Mouse (Mus musculus): Measurements from ENCODE around the gene 9930111J21Rik2.
"Not testable (repeated sequence)": the region's sequence is repeated elsewhere in the genome, so short reads cannot be mapped to it uniquely, and the experiment has no call there.

The 9930111J21Rik2 gene

GRCm38 (mm10) chr11:49076001-49076757 lies 25.1 kb upstream of the 9930111J21Rik2 start, which contains the start of gene Ifi47:
TSS of gene Ifi47 (plus strand) at chr11:49076587.
- not testable (repeated sequence) for DNase-seq (ENCODE audit: low spot score)

- no peak for DNase-seq (ENCODE audit: low spot score)
Observed at GRCm38 (mm10) chr11:49068358-49068757, 17.3 kb upstream of the 9930111J21Rik2 start.

GRCm38 (mm10) chr11:49063713-49064469 lies 12.8 kb upstream of the 9930111J21Rik2 start, which contains the start of gene Tgtp2:
TSS of gene Tgtp2 (minus strand) at chr11:49064206.
- DNase-seq (ENCODE audit: low spot score): not testable (repeated sequence)

DNA sequence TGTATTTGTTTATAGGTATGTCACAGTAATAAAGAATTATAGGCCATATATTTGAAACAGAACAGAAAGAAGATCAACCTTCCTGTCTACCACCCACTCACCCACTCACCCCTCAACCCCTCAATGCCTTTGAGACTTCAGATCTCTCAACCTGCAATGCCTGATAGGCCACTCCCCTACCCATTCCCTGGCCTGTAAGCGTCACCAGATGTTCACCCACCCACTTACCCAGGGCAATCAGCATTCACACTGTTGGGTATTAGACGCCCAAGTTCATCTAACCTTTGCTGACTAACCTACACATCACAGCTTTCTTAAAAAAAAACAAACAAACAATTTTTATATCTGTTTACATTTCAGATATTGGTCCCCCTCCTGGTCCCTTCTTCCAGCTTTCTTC lies 10.8 kb upstream of the 9930111J21Rik2 start:
- not testable (repeated sequence) for DNase-seq (ENCODE audit: low spot score)

- not testable (repeated sequence) for DNase-seq (ENCODE audit: low spot score)
Observed at GRCm38 (mm10) chr11:49060061-49060460, 9.0 kb upstream of the 9930111J21Rik2 start.

GRCm38 (mm10) chr11:49051894-49052293 lies 852 bp upstream of the 9930111J21Rik2 start:
- DNase-seq (ENCODE audit: low spot score): not testable (repeated sequence)

- DNase-seq (ENCODE audit: low spot score): not testable (repeated sequence)
Observed at GRCm38 (mm10) chr11:49050064-49050463, 978 bp downstream of the 9930111J21Rik2 start.

- DNase-seq (ENCODE audit: low spot score): not testable (repeated sequence)
Observed at GRCm38 (mm10) chr11:49012074-49012473, 39.0 kb downstream of the 9930111J21Rik2 start.

DNA sequence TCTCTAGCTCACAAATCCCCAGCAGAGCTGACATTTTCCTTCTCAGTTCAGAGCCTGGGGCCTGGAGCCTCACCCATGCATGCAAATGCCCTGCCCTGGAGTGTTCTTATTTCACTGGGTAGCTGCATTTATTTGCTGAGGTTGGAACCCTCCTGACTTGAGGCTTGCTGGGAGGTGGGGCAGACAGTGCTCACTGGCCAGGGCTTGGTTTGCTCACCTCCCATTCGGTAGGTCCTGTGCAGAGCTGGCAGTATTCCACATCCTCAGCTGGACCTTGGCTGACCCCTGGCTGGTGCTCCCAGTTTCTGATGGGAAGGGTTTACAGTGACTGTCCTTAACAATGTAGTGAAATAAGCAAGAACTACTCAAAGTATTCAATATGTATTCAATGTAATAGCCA lies 44.3 kb downstream of the 9930111J21Rik2 start:
- DNase-seq (ENCODE audit: low spot score): not testable (repeated sequence)

DNA sequence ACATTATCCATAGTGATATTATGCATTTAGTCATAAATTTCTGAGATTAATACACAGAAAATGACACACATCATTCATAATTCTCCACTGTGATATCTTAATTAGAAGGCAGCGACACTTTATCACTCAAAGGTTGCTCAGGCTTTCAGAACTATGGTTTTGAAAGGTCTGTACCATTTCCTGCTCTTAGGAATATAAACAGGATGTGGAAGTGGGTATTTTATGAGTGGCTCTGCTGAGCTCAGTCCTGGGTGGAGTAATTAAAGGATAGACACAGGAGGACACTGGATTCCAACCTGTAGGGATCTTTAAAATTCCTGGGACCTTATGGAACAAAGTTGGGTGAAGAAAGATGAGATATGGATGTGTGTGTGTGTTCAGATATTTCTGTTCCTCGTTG lies 44.7 kb downstream of the 9930111J21Rik2 start:
- DNase-seq (ENCODE audit: low spot score): not testable (repeated sequence)

DNA sequence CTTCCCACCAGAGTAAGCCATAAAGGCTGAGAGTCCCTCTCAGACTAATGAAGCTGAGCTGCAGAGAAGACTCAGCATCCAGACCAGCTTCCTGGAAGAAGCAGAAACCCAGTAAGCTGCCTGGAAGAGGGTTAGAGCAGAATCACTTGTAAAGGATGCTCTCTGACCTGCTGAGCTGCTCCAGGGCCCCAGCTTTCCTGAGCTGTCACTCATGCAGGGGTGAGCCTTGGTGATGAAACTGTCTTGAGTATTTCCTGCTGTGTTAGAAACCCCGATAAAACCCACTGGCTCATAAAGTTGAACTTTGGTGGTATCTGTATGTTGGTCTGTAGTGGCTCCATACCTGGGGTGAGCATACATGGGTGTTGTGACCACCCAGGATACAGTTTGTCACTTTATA lies 50.6 kb downstream of the 9930111J21Rik2 start:
- DNase-seq (ENCODE audit: low spot score): not testable (repeated sequence)

DNA sequence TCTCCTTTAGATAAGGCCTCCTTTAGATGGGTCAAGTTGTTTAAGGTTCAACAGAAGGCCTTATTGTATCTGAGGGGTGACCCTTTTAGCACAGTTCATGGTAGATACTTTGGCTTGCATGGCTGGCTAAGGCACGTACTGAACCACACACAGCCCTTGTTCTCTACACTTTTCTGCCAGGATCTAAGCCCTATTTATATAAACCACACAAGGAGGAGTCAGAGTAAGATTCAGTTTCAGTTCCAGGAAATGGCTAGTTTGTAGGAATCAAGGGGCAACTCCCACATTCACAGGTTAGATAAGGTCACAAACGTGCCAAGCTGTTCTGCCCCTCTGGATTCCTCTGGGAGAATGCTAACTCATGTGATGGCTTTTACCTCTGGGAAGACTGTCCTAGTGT lies 57.0 kb downstream of the 9930111J21Rik2 start, which contains the start of gene Tgtp1:
Gene Tgtp1, minus strand, starts transcription at position 155 of the 400 bp plus-strand sequence.
- DNase-seq (ENCODE audit: low spot score): not testable (repeated sequence)

DNA sequence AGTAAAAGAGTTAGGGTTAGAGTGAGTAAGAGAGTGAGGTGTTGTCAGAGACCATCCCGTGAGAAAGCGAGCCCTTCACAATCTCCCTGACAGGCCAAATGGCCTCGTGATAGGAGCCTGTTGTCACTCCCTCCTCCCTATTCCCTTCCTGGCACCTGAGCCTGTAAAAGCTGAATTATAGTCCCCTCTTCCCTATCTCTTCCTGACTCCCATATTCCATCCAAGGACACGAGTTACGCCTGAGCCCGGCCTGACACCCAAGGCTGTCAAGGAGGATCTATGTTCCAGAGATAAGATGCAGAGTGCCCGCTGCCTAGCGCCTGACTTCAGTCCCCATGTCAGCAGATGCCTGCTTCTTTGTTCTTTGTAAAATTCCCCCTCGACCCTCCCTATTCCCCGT lies 57.7 kb downstream of the 9930111J21Rik2 start:
- DNase-seq (ENCODE audit: low spot score): not testable (repeated sequence)

- not testable (repeated sequence) for DNase-seq (ENCODE audit: low spot score)
Observed at GRCm38 (mm10) chr11:48991740-48992520, 59.1 kb downstream of the 9930111J21Rik2 start, which contains the start of gene Gm12185. TSS of gene Gm12185 (minus strand) at chr11:48992226.

DNA sequence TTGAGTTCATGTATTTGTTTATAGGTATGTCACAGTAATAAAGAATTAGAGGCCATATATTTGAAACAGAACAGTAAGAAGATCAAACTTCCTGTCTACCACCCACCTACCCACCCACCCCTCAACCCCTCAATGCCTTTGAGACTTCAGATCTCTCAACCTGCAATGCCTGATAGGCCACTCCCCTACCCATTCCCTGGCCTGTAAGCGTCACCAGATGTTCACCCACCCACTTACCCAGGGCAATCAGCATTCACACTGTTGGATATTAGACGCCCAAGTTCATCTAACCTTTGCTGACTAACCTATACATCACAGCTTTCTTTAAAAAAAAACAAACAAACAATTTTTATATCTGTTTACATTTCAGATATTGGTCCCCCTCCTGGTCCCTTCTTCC lies 61.1 kb downstream of the 9930111J21Rik2 start:
- DNase-seq (ENCODE audit: low spot score): not testable (repeated sequence)

DNA sequence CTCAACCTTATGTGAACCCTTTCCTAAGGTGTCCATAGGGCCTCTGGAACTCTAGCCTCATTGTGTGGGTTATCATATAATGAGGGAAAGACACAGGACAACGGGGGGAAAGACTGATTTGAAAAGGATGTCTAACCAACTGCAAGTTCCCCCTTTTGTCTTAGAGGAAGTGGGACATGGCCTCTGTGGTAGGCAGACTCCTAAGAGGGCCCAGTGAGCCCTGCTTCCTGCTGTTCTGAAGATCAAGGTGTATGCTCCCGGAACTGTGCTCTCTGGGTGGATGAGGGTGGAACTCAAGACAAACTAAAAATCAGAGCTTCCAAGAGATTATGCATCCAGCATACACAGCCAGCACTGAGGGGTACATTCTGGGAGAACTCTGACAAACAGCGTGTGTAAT lies 62.8 kb downstream of the 9930111J21Rik2 start:
- not testable (repeated sequence) for DNase-seq (ENCODE audit: low spot score)

DNA sequence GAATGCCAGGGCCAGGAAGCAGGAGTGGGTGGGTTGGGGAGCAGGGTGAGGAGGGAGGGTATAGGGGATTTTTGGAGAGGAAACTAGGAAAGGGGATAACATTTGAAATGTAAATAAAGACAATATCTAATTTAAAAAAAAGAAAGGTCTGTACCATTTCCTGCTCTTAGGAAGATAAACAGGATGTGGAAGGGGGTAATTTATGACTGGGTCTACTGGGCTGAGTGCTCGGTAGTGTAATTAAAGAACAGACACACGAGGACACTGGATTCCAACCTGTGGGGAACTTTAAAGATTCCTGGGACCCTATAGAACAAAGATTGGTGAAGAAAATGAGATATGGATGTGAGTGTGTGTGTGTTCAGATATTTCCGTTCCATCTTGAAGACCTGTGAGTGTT lies 68.2 kb downstream of the 9930111J21Rik2 start:
- not testable (repeated sequence) for DNase-seq (ENCODE audit: low spot score)

DNA sequence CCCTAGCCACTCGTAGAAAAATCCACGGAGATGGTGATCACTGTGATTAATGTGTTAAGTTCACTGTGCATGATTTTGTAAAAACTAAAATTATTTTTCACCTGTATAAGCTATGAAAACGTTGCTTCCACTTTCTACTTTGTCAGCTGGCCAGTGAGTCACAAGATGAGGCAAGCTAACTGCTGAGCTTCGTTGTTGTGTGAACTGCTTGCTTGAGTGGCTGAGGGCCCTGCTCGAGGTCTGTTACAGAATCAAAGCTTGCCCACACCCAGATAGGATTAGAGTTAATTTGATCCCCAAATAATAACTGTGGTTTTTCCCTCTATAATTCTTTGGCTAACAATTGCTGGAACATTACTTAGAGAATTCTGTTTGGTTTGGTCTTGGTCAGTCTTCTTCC lies 71.0 kb downstream of the 9930111J21Rik2 start:
- DNase-seq (ENCODE audit: low spot score): not testable (repeated sequence)

DNA sequence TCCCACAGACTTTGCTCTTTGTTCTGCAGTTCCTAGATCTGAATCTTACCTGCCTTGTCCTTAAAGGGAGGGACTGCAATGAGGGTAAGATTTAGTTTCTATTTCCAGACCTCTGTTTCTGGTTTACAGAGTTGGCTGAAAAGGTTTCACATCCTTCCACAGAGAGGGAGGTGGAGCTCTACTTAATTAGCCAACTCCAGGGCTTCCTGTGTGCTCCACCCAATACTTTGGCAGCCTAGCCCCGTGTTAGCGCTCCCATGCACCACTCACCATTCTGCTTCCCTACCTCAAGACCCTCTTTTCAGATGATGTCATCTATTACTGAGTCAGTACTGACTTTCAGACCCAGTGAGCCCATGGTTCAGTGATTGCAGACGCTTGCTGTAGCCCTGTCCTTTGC lies 71.8 kb downstream of the 9930111J21Rik2 start, which contains the start of gene 9930111J21Rik1:
Gene 9930111J21Rik1, minus strand, starts transcription at position 148 of the 400 bp plus-strand sequence.
- not testable (repeated sequence) for DNase-seq (ENCODE audit: low spot score)

- not testable (repeated sequence) for DNase-seq (ENCODE audit: low spot score)
Observed at GRCm38 (mm10) chr11:48978240-48978939, 72.7 kb downstream of the 9930111J21Rik2 start, which contains the start of gene Olfr56. TSS of gene Olfr56 (plus strand) at chr11:48978889.

DNA sequence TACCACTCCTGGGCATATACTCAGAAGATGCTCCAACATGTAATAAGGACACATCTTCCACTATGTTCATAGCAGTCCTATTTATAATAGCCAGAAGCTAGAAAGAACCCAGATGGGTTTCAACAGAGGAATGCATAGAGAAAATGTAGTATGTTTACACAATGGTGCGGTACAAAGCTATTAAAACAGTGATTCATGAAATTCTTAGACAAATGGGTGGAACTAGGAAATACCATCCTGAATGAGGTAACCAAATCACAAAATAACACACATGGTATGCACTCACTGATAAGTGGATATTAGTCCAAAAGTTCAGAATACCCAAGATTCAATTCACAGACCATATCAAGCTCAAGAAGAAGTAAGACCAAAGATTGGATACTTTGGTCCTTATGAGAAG lies 76.4 kb downstream of the 9930111J21Rik2 start:
- not testable (repeated sequence) for DNase-seq (ENCODE audit: low spot score)

Data from urinary bladder, postnatal 10 days (tissue).